Mouse (Mus musculus): Measurements from ENCODE around the gene Tagln2. TPM values are rescaled to one million over a fixed set of nuclear protein-coding genes. Genes with fewer than 3 reads are reported as not detected.
A peak's percentile ranks its signal among the peaks of the same experiment; 100 is the strongest.

Gene Tagln2
- polyA plus RNA-seq, 1 experiment: 594 TPM

GRCm38 (mm10) chr1:172520576-172521440 is 21.0 kb downstream of the Tagln2 start, which contains the start of gene Cfap45:
Cfap45 (plus strand) TSS chr1:172520801.
- TF ChIP-seq CTCF (IDR thresholded peaks at IDR 0.05; ENCODE audit: insufficient read depth, low read length): no peak
- TF ChIP-seq POLR2A (IDR thresholded peaks at IDR 0.05; ENCODE audit: borderline replicate concordance, extremely low read depth, low read depth, low read length): no peak
- H3K4me3 ChIP-seq (replicated peaks; ENCODE audit: extremely low read depth, low read depth, low read length): peak within 1 kb of the TSS; percentile 45
- peak; percentile 82 for DNase-seq
- peaks cover 16% of the 10 kb centered on the region for H3K4me1 ChIP-seq (ENCODE audit: control insufficient read depth, insufficient read depth, low read length)
- WGBS: 3% methylated on average over 28 of the region's 28 CpGs

GRCm38 (mm10) chr1:172522524-172522923 is 22.7 kb downstream of the Tagln2 start:
- H3K4me1 ChIP-seq (ENCODE audit: control insufficient read depth, insufficient read depth, low read length): peaks cover 19% of the 10 kb centered on the region
- no peak for TF ChIP-seq CTCF (IDR thresholded peaks at IDR 0.05; ENCODE audit: insufficient read depth, low read length)
- no peak for TF ChIP-seq POLR2A (IDR thresholded peaks at IDR 0.05; ENCODE audit: borderline replicate concordance, extremely low read depth, low read depth, low read length)
- DNase-seq: no peak
- WGBS: 50% methylated on average over 7 of the region's 7 CpGs
- H3K4me3 ChIP-seq (replicated peaks; ENCODE audit: extremely low read depth, low read depth, low read length): no peak overlapping the region

GRCm38 (mm10) chr1:172523699-172524101 is 23.9 kb downstream of the Tagln2 start:
- 30% methylated on average over 12 of the region's 12 CpGs for WGBS
- DNase-seq: no peak

GRCm38 (mm10) chr1:172525027-172525764 is 25.3 kb downstream of the Tagln2 start:
- peak overlapping the region; percentile 12 for H3K4me3 ChIP-seq (replicated peaks; ENCODE audit: extremely low read depth, low read depth, low read length)
- TF ChIP-seq CTCF (IDR thresholded peaks at IDR 0.05; ENCODE audit: insufficient read depth, low read length) (0 out of 2 replicates have a peak, but pooled peaks have one; percentile 6), POLR2A (IDR thresholded peaks at IDR 0.05; ENCODE audit: borderline replicate concordance, extremely low read depth, low read depth, low read length) (peak; percentile 48; the same call in 1 of the 2 replicates)
- WGBS: 11% methylated on average over 15 of the region's 15 CpGs
- H3K4me1 ChIP-seq (ENCODE audit: control insufficient read depth, insufficient read depth, low read length): peaks cover 19% of the 10 kb centered on the region
- peak; percentile 59 for DNase-seq

More at GRCm38 (mm10) chr1:172523699-172524101, 23.9 kb downstream of the Tagln2 start:
- no peak overlapping the region for H3K4me3 ChIP-seq (replicated peaks; ENCODE audit: extremely low read depth, low read depth, low read length)
- H3K4me1 ChIP-seq (ENCODE audit: control insufficient read depth, insufficient read depth, low read length): peaks cover 19% of the 10 kb centered on the region
- no peak for TF ChIP-seq CTCF (IDR thresholded peaks at IDR 0.05; ENCODE audit: insufficient read depth, low read length)

- WGBS: 23% methylated on average over 7 of the region's 7 CpGs
- Histone ChIP-seq H3K4me1 (ENCODE audit: control insufficient read depth, insufficient read depth, low read length) (peaks cover 15% of the 10 kb centered on the region), H3K4me3 (replicated peaks; ENCODE audit: extremely low read depth, low read depth, low read length) (no peak overlapping the region)
- no peak for DNase-seq
- TF ChIP-seq CTCF (IDR thresholded peaks at IDR 0.05; ENCODE audit: insufficient read depth, low read length) (no peak), POLR2A (IDR thresholded peaks at IDR 0.05; ENCODE audit: borderline replicate concordance, extremely low read depth, low read depth, low read length) (no peak)
These were observed 26.1 kb downstream of the Tagln2 start for GRCm38 (mm10) chr1:172525971-172526370.

- no peak for DNase-seq
- 20% methylated on average over 23 of the region's 23 CpGs for WGBS
- H3K4me3 ChIP-seq (replicated peaks; ENCODE audit: extremely low read depth, low read depth, low read length): peak overlapping the region; percentile 7
- TF ChIP-seq CTCF (IDR thresholded peaks at IDR 0.05; ENCODE audit: insufficient read depth, low read length) (no peak), POLR2A (IDR thresholded peaks at IDR 0.05; ENCODE audit: borderline replicate concordance, extremely low read depth, low read depth, low read length) (peak; percentile 71; the same call in 1 of the 2 replicates)
- H3K4me1 ChIP-seq (ENCODE audit: control insufficient read depth, insufficient read depth, low read length): peaks cover 15% of the 10 kb centered on the region
These were observed 26.7 kb downstream of the Tagln2 start for GRCm38 (mm10) chr1:172526380-172527081.

- 92% methylated on average over 10 of the region's 10 CpGs for WGBS
- DNase-seq: no peak
- H3K4me1 ChIP-seq (ENCODE audit: control insufficient read depth, insufficient read depth, low read length): peaks cover 15% of the 10 kb centered on the region
- no peak for TF ChIP-seq POLR2A (IDR thresholded peaks at IDR 0.05; ENCODE audit: borderline replicate concordance, extremely low read depth, low read depth, low read length)
- TF ChIP-seq CTCF (IDR thresholded peaks at IDR 0.05; ENCODE audit: insufficient read depth, low read length): no peak
- H3K4me3 ChIP-seq (replicated peaks; ENCODE audit: extremely low read depth, low read depth, low read length): no peak overlapping the region
These were observed 27.6 kb downstream of the Tagln2 start for GRCm38 (mm10) chr1:172527431-172527830.

- peak; percentile 90 for DNase-seq
- 5% methylated on average over 7 of the region's 7 CpGs for whole genome bisulfite sequencing
- TF ChIP-seq POLR2A (IDR thresholded peaks at IDR 0.05; ENCODE audit: borderline replicate concordance, extremely low read depth, low read depth, low read length) (no peak), CTCF (IDR thresholded peaks at IDR 0.05; ENCODE audit: insufficient read depth, low read length) (peak; percentile 100)
- H3K4me3 ChIP-seq (replicated peaks; ENCODE audit: extremely low read depth, low read depth, low read length): no peak overlapping the region
- peaks cover 13% of the 10 kb centered on the region for H3K4me1 ChIP-seq (ENCODE audit: control insufficient read depth, insufficient read depth, low read length)
These were observed 28.9 kb downstream of the Tagln2 start for GRCm38 (mm10) chr1:172528701-172529100.
